In the genomic region with DNA sequence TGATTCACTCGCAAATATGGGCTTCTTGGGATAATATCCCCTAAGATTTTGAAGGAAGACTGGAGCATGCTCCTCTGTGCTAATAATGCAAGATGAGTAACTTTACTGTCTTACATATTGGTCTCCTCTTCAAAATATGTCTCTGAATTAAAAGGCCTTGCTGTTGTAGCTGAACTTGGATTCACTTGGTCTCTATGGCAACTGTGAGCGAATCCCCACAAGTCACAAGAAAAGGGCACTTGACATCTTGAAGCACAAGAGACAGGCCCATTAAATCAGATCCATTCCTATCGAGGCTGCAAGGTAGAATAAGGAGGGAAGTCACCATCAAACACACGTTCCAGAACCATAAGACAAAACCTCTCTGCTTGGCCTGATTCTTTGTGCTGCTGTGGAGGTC, we compare ENCODE assay signal across 17 mouse cellular contexts.
"Had no signal": no experiment of that assay in that cellular context is flagged by ENCODE, and none has a peak within 500 bp of the region (broad histone marks: within the 10 kb centered on the region; RNA-seq: fewer than 3 reads in every experiment).

No protein-coding gene starts in this region.

- H3K27ac ChIP-seq: kidney, postnatal 0 days; limb, embryonic 12.5 days; limb, embryonic 15.5 days; liver, embryonic 14.5 days; midbrain, embryonic 12.5 days had no signal

- H3K4me1 ChIP-seq: limb, embryonic 12.5 days; midbrain, embryonic 12.5 days had no signal

- H3K9ac ChIP-seq: limb, embryonic 12.5 days; limb, embryonic 15.5 days; liver, embryonic 14.5 days; liver, postnatal 0 days; lung, embryonic 14.5 days; midbrain, embryonic 12.5 days had no signal

- H3K4me2 ChIP-seq: limb, embryonic 12.5 days; limb, embryonic 15.5 days; liver, embryonic 11.5 days; lung, embryonic 14.5 days; midbrain, embryonic 12.5 days had no signal

- H3K36me3 ChIP-seq: limb, embryonic 12.5 days; limb, embryonic 15.5 days; midbrain, embryonic 12.5 days had no signal

- H3K4me3 ChIP-seq: limb, embryonic 12.5 days; limb, embryonic 15.5 days; midbrain, embryonic 12.5 days had no signal

- H3K27me3 ChIP-seq: limb, embryonic 12.5 days; limb, embryonic 15.5 days; midbrain, embryonic 12.5 days had no signal

- ATAC-seq: intestine, postnatal 0 days; liver, postnatal 0 days had no signal

- DNase-seq: kidney, adult 2 months; kidney, postnatal 25 days; layer of hippocampus, postnatal 36 days; left cerebral cortex, postnatal 4 days; liver, postnatal 0 days; lung, embryonic 14.5 days; lung, postnatal 10 days; lung, postnatal 36 days; thymus, adult 18-20 months; thymus, postnatal 36 days had no signal

- H3K9me3 ChIP-seq: limb, embryonic 12.5 days; limb, embryonic 15.5 days; midbrain, embryonic 12.5 days had no signal
